Mouse (Mus musculus) liver, adult 2 months (tissue): Measurements from ENCODE around the gene Gadd45gip1. TPM values are rescaled to one million over a fixed set of nuclear protein-coding genes. Genes with fewer than 3 reads are reported as not detected.

Experiments
- DNase-seq: peaks from one replicate; pipeline ENCODE4 v3.0.0-alpha.2; 2011; ENCODE audit warnings: low read depth, low spot score; ENCODE audit errors: extremely low read depth
- H3K27ac ChIP-seq: fragments of 200-500 bp; replicated peaks from 2 replicates; pipeline ENCODE4 v1.5.1; 2012; ENCODE audit warnings: low read depth, mild to moderate bottlenecking, control low read depth, inconsistent platforms, low read length; ENCODE audit not compliant: insufficient read depth
- H3K27me3 ChIP-seq: fragments of 200-500 bp; 2 replicates; pipeline ENCODE4 v1.6.1; 2012; ENCODE audit warnings: mild to moderate bottlenecking, moderate library complexity, low read length, inconsistent platforms; ENCODE audit not compliant: control insufficient read depth, insufficient read depth
- H3K36me3 ChIP-seq: fragments of 200-500 bp; 2 replicates; pipeline ENCODE4 v1.6.1; 2012; ENCODE audit warnings: low read length, inconsistent platforms; ENCODE audit not compliant: control insufficient read depth, insufficient read depth
- H3K4me1 ChIP-seq: fragments of 200-500 bp; 2 replicates; pipeline ENCODE4 v1.6.1; 2011; ENCODE audit warnings: low read length; ENCODE audit not compliant: control insufficient read depth, insufficient read depth
- H3K4me3 ChIP-seq: fragments of 200-500 bp; 2 replicates; pipeline ENCODE4 v1.5.1; 2011; ENCODE audit warnings: low read depth, mild to moderate bottlenecking, control low read depth, low read length, moderate library complexity; ENCODE audit not compliant: insufficient read depth
- H3K79me2 ChIP-seq: fragments of 200-500 bp; 2 replicates; pipeline ENCODE4 v1.6.1; 2012; ENCODE audit warnings: inconsistent platforms, mild to moderate bottlenecking, low read length, moderate library complexity; ENCODE audit not compliant: control insufficient read depth, insufficient read depth
- H3K9ac ChIP-seq: fragments of 200-500 bp; 2 replicates; pipeline ENCODE4 v1.6.1; 2012; ENCODE audit warnings: low read depth, mild to moderate bottlenecking, control low read depth, inconsistent platforms, low read length
- CTCF ChIP-seq: fragments of 200-500 bp; IDR thresholded peaks from 2 replicates; pipeline ENCODE4 v1.5.1; 2011; ENCODE audit warnings: low read depth, low read length, control low read depth
- POLR2A ChIP-seq: fragments of 200-500 bp; IDR thresholded peaks from 2 replicates; pipeline ENCODE4 v1.6.1; 2011; ENCODE audit warnings: low read length, control low read depth; ENCODE audit not compliant: insufficient read depth; ENCODE audit errors: extremely low read depth
- WGBS: fragments of 180-500 bp; shearing (Covaris S2); methylation state at CpG from one replicate; pipeline ENCODE4 v1.1.7; 2018; 5-methylcytosine and 5-hydroxymethylcytosine counted together
- polyA plus RNA-seq: library from polyadenylated mRNA; depleted of rRNA; stranded (reverse); fragments of >200 nt; gene quantifications from 2 replicates; pipeline ENCODE4 v1.2.3, GENCODE M21; 2012; rRNA removed
- total RNA-seq: library from RNA; depleted of rRNA; stranded (reverse); fragments of >200 nt; gene quantifications from 2 replicates; pipeline ENCODE4 v1.2.3, GENCODE M21; 2014; rRNA removed

Gadd45gip1 gene
- total and polyA plus RNA-seq, 2 experiments, result 26.7 to 34.2 TPM

DNA sequence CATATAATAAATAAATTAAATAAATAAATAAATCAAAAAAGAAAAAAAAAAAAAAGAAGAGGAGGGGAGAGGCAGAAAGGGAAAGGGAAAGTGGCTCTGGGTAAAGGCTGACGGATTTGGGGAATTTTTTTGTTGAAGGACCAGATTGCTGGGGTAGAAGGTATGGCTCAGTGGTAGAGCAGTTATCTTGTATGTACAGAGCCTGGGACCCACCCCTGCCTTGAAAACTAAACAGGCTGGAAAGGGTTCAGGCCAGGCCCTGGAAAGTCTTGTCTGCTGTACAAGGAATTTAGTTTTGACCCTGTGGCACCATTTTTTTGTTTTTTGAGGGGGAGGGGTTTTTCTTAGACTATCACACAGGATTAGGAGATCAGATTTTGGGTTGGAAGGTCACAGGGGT lies 47.6 kb downstream of the Gadd45gip1 start:
- Histone ChIP-seq H3K4me1 (no peaks in the 10 kb centered on the region), H3K27me3 (no peaks in the 10 kb centered on the region), H3K27ac (no peak overlapping the region), H3K36me3 (no peaks in the 10 kb centered on the region), H3K4me3 (no peak overlapping the region), H3K79me2 (no peaks in the 10 kb centered on the region), H3K9ac (no peak overlapping the region)
- no peak for DNase-seq
- TF ChIP-seq CTCF (no peak), POLR2A (no peak)
- WGBS, result 91% methylated on average over 1 of the region's 1 CpGs

DNA sequence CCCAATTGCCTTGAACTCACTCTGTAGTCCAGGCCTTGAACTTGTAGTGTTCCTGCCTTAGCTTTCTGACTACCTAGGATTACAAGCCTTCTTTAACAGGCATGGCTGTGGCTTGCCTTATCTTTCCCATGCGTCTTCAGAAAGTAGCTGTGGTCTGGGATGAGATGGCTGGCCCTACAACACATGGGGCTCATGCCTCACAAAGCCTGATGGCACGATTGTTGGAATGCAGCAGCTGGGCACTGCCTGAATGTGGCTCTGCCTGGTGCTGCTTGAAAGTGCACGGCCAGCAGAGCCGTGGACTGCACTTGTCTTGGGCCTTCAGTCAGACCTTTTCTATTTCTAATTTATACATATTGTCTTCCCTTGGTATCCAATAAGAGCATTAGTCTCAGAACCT lies 53.4 kb downstream of the Gadd45gip1 start:
- Histone ChIP-seq H3K27ac (no peak overlapping the region), H3K27me3 (no peaks in the 10 kb centered on the region), H3K79me2 (no peaks in the 10 kb centered on the region), H3K4me1 (no peaks in the 10 kb centered on the region), H3K4me3 (no peak overlapping the region), H3K36me3 (peaks cover 38% of the 10 kb centered on the region), H3K9ac (no peak overlapping the region)
- WGBS, result 81% methylated on average over 4 of the region's 4 CpGs
- no peak for DNase-seq
- TF ChIP-seq POLR2A (no peak), CTCF (no peak)

Other genes starting within 250 kb of the Gadd45gip1 start
- gene Ier2, start 168.7 kb upstream of the Gadd45gip1 start, total RNA-seq, result 13.1 and 15.6 TPM in 2 replicates
- 12.0 and 12.6 TPM in 2 replicates for gene Ier2, start 168.7 kb upstream of the Gadd45gip1 start, polyA plus RNA-seq
- 20.7 and 27.3 TPM in 2 replicates for gene Trmt1, start 145.2 kb upstream of the Gadd45gip1 start, total RNA-seq
- gene Trmt1, start 145.2 kb upstream of the Gadd45gip1 start, polyA plus RNA-seq, result 44.6 and 58.6 TPM in 2 replicates
- 5.3 and 8.0 TPM in 2 replicates for gene Nacc1, start 143.7 kb upstream of the Gadd45gip1 start, total RNA-seq
- 31.0 and 32.6 TPM in 2 replicates for gene Nacc1, start 143.7 kb upstream of the Gadd45gip1 start, polyA plus RNA-seq
- 0.18 and 0.47 TPM in 2 replicates for gene Lyl1, start 130.1 kb upstream of the Gadd45gip1 start, total RNA-seq
- gene Lyl1, start 130.1 kb upstream of the Gadd45gip1 start, polyA plus RNA-seq, result 0.71 and 1.3 TPM in 2 replicates
- gene G430095P16Rik, start 108.5 kb upstream of the Gadd45gip1 start, total RNA-seq, result not detected in 2 replicates
- 0.19 TPM in 1 of 2 replicates, not detected in the other for gene G430095P16Rik, start 108.5 kb upstream of the Gadd45gip1 start, polyA plus RNA-seq
- gene Nfix, start 31.2 kb upstream of the Gadd45gip1 start, total RNA-seq, result 20.7 and 27.5 TPM in 2 replicates
- 32.9 and 34.4 TPM in 2 replicates for gene Nfix, start 31.2 kb upstream of the Gadd45gip1 start, polyA plus RNA-seq
- gene Dand5, start 8.7 kb upstream of the Gadd45gip1 start, total RNA-seq, result 0.94 and 1.8 TPM in 2 replicates
- 2.0 and 2.6 TPM in 2 replicates for gene Dand5, start 8.7 kb upstream of the Gadd45gip1 start, polyA plus RNA-seq
- gene Rad23a, start 9.1 kb downstream of the Gadd45gip1 start, total RNA-seq, result 28.2 and 40.7 TPM in 2 replicates
- gene Rad23a, start 9.1 kb downstream of the Gadd45gip1 start, polyA plus RNA-seq, result 52.0 and 68.4 TPM in 2 replicates
- 411 and 458 TPM in 2 replicates for gene Calr, start 15.4 kb downstream of the Gadd45gip1 start, total RNA-seq
- 308 and 349 TPM in 2 replicates for gene Calr, start 15.4 kb downstream of the Gadd45gip1 start, polyA plus RNA-seq
- gene Farsa, start 25.5 kb downstream of the Gadd45gip1 start, total RNA-seq, result 11.0 and 13.6 TPM in 2 replicates
- gene Farsa, start 25.5 kb downstream of the Gadd45gip1 start, polyA plus RNA-seq, result 24.1 and 32.4 TPM in 2 replicates
- 1.1 and 1.6 TPM in 2 replicates for gene Syce2, start 40.6 kb downstream of the Gadd45gip1 start, total RNA-seq
- 0.92 and 1.0 TPM in 2 replicates for gene Syce2, start 40.6 kb downstream of the Gadd45gip1 start, polyA plus RNA-seq
- 461 and 560 TPM in 2 replicates for gene Gcdh, start 62.4 kb downstream of the Gadd45gip1 start, total RNA-seq
- gene Gcdh, start 62.4 kb downstream of the Gadd45gip1 start, polyA plus RNA-seq, result 1,882 and 2,081 TPM in 2 replicates
- gene Klf1, start 70.4 kb downstream of the Gadd45gip1 start, total RNA-seq, result 4.8 and 5.8 TPM in 2 replicates
- gene Klf1, start 70.4 kb downstream of the Gadd45gip1 start, polyA plus RNA-seq, result 5.2 and 6.6 TPM in 2 replicates
- gene Dnase2a, start 77.0 kb downstream of the Gadd45gip1 start, total RNA-seq, result 13.0 and 16.1 TPM in 2 replicates
- 16.1 and 20.0 TPM in 2 replicates for gene Dnase2a, start 77.0 kb downstream of the Gadd45gip1 start, polyA plus RNA-seq
- 0.09 and 0.13 TPM in 2 replicates for gene Mast1, start 105.8 kb downstream of the Gadd45gip1 start, total RNA-seq
- 0.25 and 0.43 TPM in 2 replicates for gene Mast1, start 105.8 kb downstream of the Gadd45gip1 start, polyA plus RNA-seq
- gene Rtbdn, start 115.5 kb downstream of the Gadd45gip1 start, total RNA-seq, result not detected in 2 replicates
- not detected in 2 replicates for gene Rtbdn, start 115.5 kb downstream of the Gadd45gip1 start, polyA plus RNA-seq
- gene Gm49661, start 137.9 kb downstream of the Gadd45gip1 start, total RNA-seq, result not detected in 2 replicates
- 1.0 TPM in 1 of 2 replicates, not detected in the other for gene Gm49661, start 137.9 kb downstream of the Gadd45gip1 start, polyA plus RNA-seq
- 135 and 157 TPM in 2 replicates for gene Prdx2, start 138.1 kb downstream of the Gadd45gip1 start, total RNA-seq
- 110 and 142 TPM in 2 replicates for gene Prdx2, start 138.1 kb downstream of the Gadd45gip1 start, polyA plus RNA-seq
- gene Rnaseh2a, start 138.2 kb downstream of the Gadd45gip1 start, total RNA-seq, result 17.1 and 24.5 TPM in 2 replicates
- gene Rnaseh2a, start 138.2 kb downstream of the Gadd45gip1 start, polyA plus RNA-seq, result 25.6 and 28.3 TPM in 2 replicates
- 29.5 and 45.6 TPM in 2 replicates for gene Junb, start 147.2 kb downstream of the Gadd45gip1 start, total RNA-seq
- gene Junb, start 147.2 kb downstream of the Gadd45gip1 start, polyA plus RNA-seq, result 12.3 and 17.9 TPM in 2 replicates
- 12.4 and 14.2 TPM in 2 replicates for gene Hook2, start 159.1 kb downstream of the Gadd45gip1 start, total RNA-seq
- gene Hook2, start 159.1 kb downstream of the Gadd45gip1 start, polyA plus RNA-seq, result 9.6 and 12.5 TPM in 2 replicates
- gene Best2, start 183.0 kb downstream of the Gadd45gip1 start, total RNA-seq, result not detected in 2 replicates
- gene Best2, start 183.0 kb downstream of the Gadd45gip1 start, polyA plus RNA-seq, result 0.06 TPM in 1 of 2 replicates, not detected in the other
- gene Asna1, start 193.8 kb downstream of the Gadd45gip1 start, total RNA-seq, result 30.3 and 33.8 TPM in 2 replicates
- gene Asna1, start 193.8 kb downstream of the Gadd45gip1 start, polyA plus RNA-seq, result 60.0 and 71.6 TPM in 2 replicates
- gene Trir, start 195.3 kb downstream of the Gadd45gip1 start, total RNA-seq, result 83.2 and 94.1 TPM in 2 replicates
- 69.5 and 80.8 TPM in 2 replicates for gene Trir, start 195.3 kb downstream of the Gadd45gip1 start, polyA plus RNA-seq
- gene Tnpo2, start 205.4 kb downstream of the Gadd45gip1 start, total RNA-seq, result 15.4 and 23.3 TPM in 2 replicates
- gene Tnpo2, start 205.4 kb downstream of the Gadd45gip1 start, polyA plus RNA-seq, result 28.8 and 33.1 TPM in 2 replicates
- 19.9 and 21.9 TPM in 2 replicates for gene Fbxw9, start 228.5 kb downstream of the Gadd45gip1 start, total RNA-seq
- gene Fbxw9, start 228.5 kb downstream of the Gadd45gip1 start, polyA plus RNA-seq, result 55.2 and 75.4 TPM in 2 replicates
- not detected in 2 replicates for gene Gm5741, start 236.5 kb downstream of the Gadd45gip1 start, total RNA-seq
- 0.70 TPM in 1 of 2 replicates, not detected in the other for gene Gm5741, start 236.5 kb downstream of the Gadd45gip1 start, polyA plus RNA-seq
- 14.8 and 15.1 TPM in 2 replicates for gene Dhps, start 240.2 kb downstream of the Gadd45gip1 start, total RNA-seq
- gene Dhps, start 240.2 kb downstream of the Gadd45gip1 start, polyA plus RNA-seq, result 14.4 and 20.6 TPM in 2 replicates
- gene Wdr83os, start 249.2 kb downstream of the Gadd45gip1 start, total RNA-seq, result 26.3 and 33.0 TPM in 2 replicates
- 111 and 126 TPM in 2 replicates for gene Wdr83os, start 249.2 kb downstream of the Gadd45gip1 start, polyA plus RNA-seq
- gene Wdr83, start 249.8 kb downstream of the Gadd45gip1 start, total RNA-seq, result 12.2 and 15.5 TPM in 2 replicates
- gene Wdr83, start 249.8 kb downstream of the Gadd45gip1 start, polyA plus RNA-seq, result 22.5 and 26.2 TPM in 2 replicates